Mouse (Mus musculus) stomach, embryonic 14.5 days (tissue): ENCODE measurements around the gene Upp1. TPM values are rescaled to one million over a fixed set of nuclear protein-coding genes. Genes with fewer than 3 reads are reported as not detected.

Experiments
- ATAC-seq: fragments of 200-750 bp; cut with Nextera tagmentation; 2 replicates; pipeline ENCODE4 v1.8.0; 2017; ENCODE audit warnings: low read depth, moderate TSS enrichment; ENCODE audit not compliant: insufficient number of reproducible peaks, insufficient read depth, low FRiP score
- H3K27ac ChIP-seq: fragments of 300-500 bp; sonication (generic); 2 replicates; pipeline ENCODE4 v1.5.1; 2014; ENCODE audit warnings: mild to moderate bottlenecking, low read length, moderate library complexity, mixed read lengths
- H3K27me3 ChIP-seq: fragments of 300-500 bp; sonication (generic); 2 replicates; pipeline ENCODE4 v1.6.1; 2014; ENCODE audit warnings: low read length, control low read depth, mixed read lengths; ENCODE audit not compliant: control insufficient read depth, insufficient read depth
- H3K36me3 ChIP-seq: fragments of 300-500 bp; sonication (generic); 2 replicates; pipeline ENCODE4 v1.6.1; 2014; ENCODE audit warnings: mild to moderate bottlenecking, control low read depth, low read length, moderate library complexity, mixed read lengths; ENCODE audit not compliant: control insufficient read depth, insufficient read depth
- H3K4me1 ChIP-seq: fragments of 300-500 bp; sonication (generic); 2 replicates; pipeline ENCODE4 v1.6.1; 2014; ENCODE audit warnings: low read length, control low read depth, mixed read lengths; ENCODE audit not compliant: control insufficient read depth, insufficient read depth
- H3K4me2 ChIP-seq: fragments of 300-500 bp; sonication (generic); replicated peaks from 2 replicates; pipeline ENCODE4 v1.6.1; 2014; ENCODE audit warnings: low read depth, low read length, control low read depth
- H3K4me3 ChIP-seq: fragments of 300-500 bp; sonication (generic); 2 replicates; pipeline ENCODE4 v1.5.1; 2014; ENCODE audit warnings: low read depth, low read length, control low read depth
- H3K9ac ChIP-seq: fragments of 300-500 bp; sonication (generic); replicated peaks from 2 replicates; pipeline ENCODE4 v1.6.1; 2014; ENCODE audit warnings: low read depth, mild to moderate bottlenecking, control low read depth, low read length, moderate library complexity, mixed read lengths
- H3K9me3 ChIP-seq: fragments of 300-500 bp; sonication (generic); 2 replicates; pipeline ENCODE4 v1.6.1; 2016; ENCODE audit warnings: low read depth, low read length, control low read depth; ENCODE audit not compliant: control insufficient read depth
- WGBS: fragments of 180-500 bp; shearing (Covaris S2); extraction: QIAGEN DNeasy Blood & Tissue Kit; methylation state at CpG from one replicate; pipeline ENCODE4 v1.1.7; 2014; 5-methylcytosine and 5-hydroxymethylcytosine counted together
- polyA plus RNA-seq: library from polyadenylated mRNA; unstranded; fragments of >200 nt; fragmentation: Nextera tagmentation; extraction: Ambion mirVana; gene quantifications from 2 replicates; pipeline ENCODE4 v1.2.1, GENCODE M21; 2014

The Upp1 gene
- 6.0 and 8.3 TPM in 2 replicates for polyA plus RNA-seq

DNA sequence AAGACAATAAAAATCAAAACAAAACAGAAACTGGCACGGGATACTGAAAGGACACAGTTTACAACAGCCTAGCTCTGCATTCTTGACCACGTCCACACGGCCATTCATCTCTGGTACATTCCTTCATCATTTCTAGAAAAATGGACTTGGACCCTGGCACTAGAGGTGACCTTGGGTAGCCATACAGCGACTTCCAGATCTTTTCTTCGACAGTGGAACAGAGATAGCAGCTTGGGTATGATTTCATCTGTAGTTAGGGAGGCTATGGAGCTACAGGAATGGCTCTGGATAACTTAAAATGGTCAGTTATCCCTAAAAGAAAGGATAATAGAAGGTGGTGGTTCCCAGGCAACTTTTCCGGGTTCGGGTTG lies at the start of gene Upp1:
TSS of gene Upp1 (plus strand) at position 54 of the 371 bp plus-strand sequence.
- Histone ChIP-seq H3K9ac (peak within 1 kb of the TSS; percentile 14; the same call in 1 of the 2 replicates), H3K36me3 (no peaks in the 10 kb centered on the region), H3K4me1 (peaks cover 17% of the 10 kb centered on the region), H3K9me3 (no peaks in the 10 kb centered on the region), H3K27me3 (peaks cover 18% of the 10 kb centered on the region), H3K4me3 (peak within 1 kb of the TSS; percentile 38), H3K4me2 (peak within 1 kb of the TSS; percentile 90), H3K27ac (no peak within 1 kb of the TSS)
- ATAC-seq, result no peak
- WGBS, result under 1% methylated on average over 7 of the region's 7 CpGs

DNA sequence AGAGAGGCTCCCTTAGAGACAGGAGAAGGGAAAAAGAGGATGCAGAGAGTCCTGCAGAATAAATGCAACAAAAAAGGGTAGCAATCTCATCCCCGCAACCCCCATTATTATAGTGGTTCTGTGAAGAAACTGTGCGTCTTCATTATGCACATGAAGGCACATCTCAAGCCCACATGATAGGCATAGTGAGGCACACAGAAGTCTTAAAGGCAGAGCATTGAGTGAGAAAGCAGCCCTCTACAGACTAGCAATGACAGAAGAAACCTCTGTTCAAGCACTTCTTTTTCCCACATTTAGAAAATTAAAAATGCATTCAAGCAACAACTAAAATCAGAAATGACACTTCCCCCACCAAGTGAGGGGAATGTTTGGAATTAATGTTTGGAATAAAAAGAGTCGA lies 41.5 kb upstream of the Upp1 start:
- ATAC-seq, result no peak
- Histone ChIP-seq H3K4me1 (no peaks in the 10 kb centered on the region), H3K27ac (no peak overlapping the region), H3K9ac (no peak overlapping the region), H3K9me3 (no peaks in the 10 kb centered on the region), H3K27me3 (no peaks in the 10 kb centered on the region), H3K4me3 (no peak overlapping the region), H3K36me3 (no peaks in the 10 kb centered on the region), H3K4me2 (no peak overlapping the region)
- 84% methylated on average over 3 of the region's 3 CpGs for WGBS

DNA sequence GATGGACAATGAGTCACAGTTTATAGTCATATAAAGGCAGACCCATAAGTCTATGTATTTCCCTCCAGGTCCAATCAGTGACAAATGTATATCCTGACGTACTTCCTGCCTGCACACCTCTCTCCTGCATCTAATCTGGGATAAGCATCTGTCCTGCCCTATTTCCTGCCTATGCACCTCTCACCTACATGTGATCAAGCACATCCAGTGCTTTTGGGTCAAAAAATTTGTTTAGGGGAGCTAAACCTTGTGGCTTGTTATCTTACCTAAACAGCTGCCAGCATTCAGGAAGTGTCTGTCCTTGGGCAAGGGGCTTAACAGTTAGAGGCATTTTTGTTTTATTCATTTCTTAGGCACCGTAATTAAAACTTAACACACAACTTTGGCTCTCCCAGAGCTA lies 4.7 kb upstream of the Upp1 start:
- 63% methylated on average over 2 of the region's 2 CpGs for WGBS
- H3K9ac ChIP-seq, result no peak overlapping the region
- no peaks in the 10 kb centered on the region for H3K36me3 ChIP-seq
- peaks cover 13% of the 10 kb centered on the region for H3K27me3 ChIP-seq
- H3K27ac ChIP-seq, result no peak overlapping the region
- no peak overlapping the region for H3K4me2 ChIP-seq
- H3K4me1 ChIP-seq, result peaks cover 11% of the 10 kb centered on the region
- H3K9me3 ChIP-seq, result no peaks in the 10 kb centered on the region
- ATAC-seq, result no peak
- H3K4me3 ChIP-seq, result no peak overlapping the region

DNA sequence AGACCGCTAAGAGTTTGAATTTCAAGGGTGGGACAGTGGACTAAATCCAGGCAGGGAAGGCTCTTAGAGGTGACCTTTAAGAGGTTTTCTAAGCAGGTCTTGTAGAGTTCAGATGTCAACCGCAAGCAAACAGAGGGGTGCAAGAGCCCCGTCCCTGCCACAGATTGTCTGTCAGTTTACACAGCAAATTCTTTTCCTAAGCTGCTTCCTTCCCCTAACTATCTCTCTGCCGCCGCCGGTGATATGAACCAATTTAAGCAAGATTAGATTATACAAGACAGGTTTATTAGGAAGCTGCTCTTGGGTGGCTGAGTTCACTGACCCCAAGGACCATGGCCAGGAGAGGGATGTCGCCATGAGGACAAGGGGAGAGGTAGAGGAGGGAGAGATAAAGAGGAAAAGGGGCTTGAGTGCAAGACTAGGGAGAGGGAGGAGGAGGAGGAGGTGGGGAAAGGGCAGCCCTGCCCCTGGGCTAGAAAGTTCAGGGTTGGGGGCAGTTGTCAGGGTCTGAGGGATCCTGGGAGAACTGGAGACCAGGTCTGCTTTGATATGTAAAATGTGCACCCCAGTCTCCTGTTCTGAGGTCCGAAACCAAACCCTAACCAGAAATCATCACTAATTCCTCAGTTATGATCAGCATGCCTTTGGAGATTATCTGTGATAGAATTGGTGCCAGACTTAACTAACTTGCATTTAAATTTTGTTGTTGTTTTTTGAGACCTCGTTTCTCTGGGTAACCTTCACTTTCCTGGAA lies 2.4 kb upstream of the Upp1 start:
- Histone ChIP-seq H3K36me3 (no peaks in the 10 kb centered on the region), H3K27me3 (peaks cover 18% of the 10 kb centered on the region), H3K4me3 (peak overlapping the region; percentile 9; the same call in 1 of the 2 replicates), H3K9ac (no peak overlapping the region), H3K27ac (no peak overlapping the region), H3K4me2 (peak overlapping the region; percentile 22; the same call in 1 of the 2 replicates), H3K4me1 (peaks cover 17% of the 10 kb centered on the region), H3K9me3 (no peaks in the 10 kb centered on the region)
- 9% methylated on average over 9 of the region's 9 CpGs for WGBS
- ATAC-seq, result no peak

DNA sequence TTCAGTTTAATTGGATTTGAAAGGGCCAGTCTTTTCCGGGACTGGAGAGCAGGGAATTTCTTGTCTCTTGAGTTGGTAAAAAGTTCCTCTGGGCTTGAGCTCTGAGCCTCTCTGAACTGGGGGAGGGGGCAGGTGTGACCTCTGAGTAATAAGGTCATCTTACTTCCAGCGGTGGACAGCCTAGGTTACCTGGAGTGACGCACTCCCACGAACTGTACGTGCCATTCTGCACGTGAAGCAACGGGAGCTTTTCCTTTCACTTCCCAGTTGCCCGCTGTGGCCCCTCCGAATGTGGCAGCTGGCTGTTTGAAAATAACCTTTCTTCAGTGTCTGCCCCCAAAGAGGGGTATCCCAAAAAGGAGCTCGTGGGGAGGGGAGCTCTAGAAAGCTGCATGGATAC lies 1.8 kb upstream of the Upp1 start:
- Histone ChIP-seq H3K4me1 (peaks cover 17% of the 10 kb centered on the region), H3K4me2 (peak overlapping the region; percentile 22), H3K27ac (no peak overlapping the region), H3K9ac (no peak overlapping the region), H3K27me3 (peaks cover 18% of the 10 kb centered on the region), H3K4me3 (peak overlapping the region; percentile 9), H3K9me3 (no peaks in the 10 kb centered on the region), H3K36me3 (no peaks in the 10 kb centered on the region)
- 2% methylated on average over 10 of the region's 10 CpGs for WGBS
- peak; percentile 44; the same call in 1 of the 2 replicates for ATAC-seq

DNA sequence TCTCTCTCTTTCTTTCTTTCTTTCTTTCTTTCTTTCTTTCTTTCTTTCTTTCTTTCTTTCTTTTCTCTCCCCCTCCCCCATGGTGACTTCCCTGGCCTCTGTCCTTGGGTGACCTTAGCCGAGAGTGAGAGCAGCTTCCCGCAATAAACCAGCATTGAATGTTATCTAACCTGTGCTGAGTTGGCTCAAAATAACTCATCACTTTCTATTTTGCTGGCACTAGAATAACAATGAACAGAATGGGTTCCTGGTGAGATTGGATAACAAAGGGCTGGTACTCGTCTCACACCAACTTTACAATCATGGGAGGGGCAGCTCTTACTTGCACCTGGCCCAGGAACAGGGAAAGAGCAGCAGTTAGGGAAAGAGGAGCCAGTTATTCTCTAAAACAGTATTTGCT lies 987 bp upstream of the Upp1 start:
- Histone ChIP-seq H3K4me1 (peaks cover 17% of the 10 kb centered on the region), H3K27me3 (peaks cover 18% of the 10 kb centered on the region), H3K4me2 (no peak overlapping the region), H3K9me3 (no peaks in the 10 kb centered on the region), H3K36me3 (no peaks in the 10 kb centered on the region), H3K9ac (no peak overlapping the region), H3K27ac (no peak overlapping the region), H3K4me3 (no peak overlapping the region)
- ATAC-seq, result no peak
- WGBS, result 13% methylated on average over 3 of the region's 3 CpGs

DNA sequence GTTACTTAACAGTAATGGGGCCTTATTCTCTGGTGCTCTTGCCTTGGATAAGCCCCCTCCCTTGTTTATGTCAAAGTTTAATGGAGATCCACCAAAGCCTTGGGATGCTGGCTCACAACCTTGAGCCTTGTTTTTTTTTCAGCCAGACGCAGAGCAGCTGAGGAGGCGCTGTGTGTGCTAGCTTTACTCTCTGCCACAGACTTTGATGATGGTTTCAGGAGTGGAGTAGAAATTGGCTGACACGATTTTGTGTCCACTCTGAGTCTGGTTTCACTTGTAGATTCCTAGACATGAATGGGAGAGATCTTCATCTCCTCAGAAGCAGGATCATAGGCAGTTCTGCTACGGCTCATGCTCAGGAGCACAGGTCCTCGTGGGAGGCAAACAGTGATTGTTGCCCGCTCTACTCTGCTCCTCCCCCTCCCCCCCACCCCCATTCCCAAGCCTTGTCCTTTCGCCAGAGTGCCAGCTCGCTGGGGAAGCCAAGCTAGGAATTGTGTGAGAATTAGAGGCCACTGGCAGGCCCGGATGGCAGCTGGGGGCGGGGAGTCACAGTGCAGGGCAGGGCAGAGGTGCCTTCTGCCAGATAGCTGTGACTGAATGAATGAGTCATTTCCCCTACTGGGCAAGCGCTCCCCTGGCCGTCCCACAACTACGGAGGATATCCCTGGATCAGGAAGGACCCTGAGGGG lies 399 bp upstream of the Upp1 start:
- WGBS, result 5% methylated on average over 13 of the region's 13 CpGs
- peak overlapping the region; percentile 38 for H3K4me3 ChIP-seq
- ATAC-seq, result peak; percentile 76
- peaks cover 18% of the 10 kb centered on the region for H3K27me3 ChIP-seq
- no peaks in the 10 kb centered on the region for H3K36me3 ChIP-seq
- H3K9me3 ChIP-seq, result no peaks in the 10 kb centered on the region
- no peak overlapping the region for H3K9ac ChIP-seq
- no peak overlapping the region for H3K27ac ChIP-seq
- H3K4me2 ChIP-seq, result peak overlapping the region; percentile 90
- peaks cover 17% of the 10 kb centered on the region for H3K4me1 ChIP-seq

DNA sequence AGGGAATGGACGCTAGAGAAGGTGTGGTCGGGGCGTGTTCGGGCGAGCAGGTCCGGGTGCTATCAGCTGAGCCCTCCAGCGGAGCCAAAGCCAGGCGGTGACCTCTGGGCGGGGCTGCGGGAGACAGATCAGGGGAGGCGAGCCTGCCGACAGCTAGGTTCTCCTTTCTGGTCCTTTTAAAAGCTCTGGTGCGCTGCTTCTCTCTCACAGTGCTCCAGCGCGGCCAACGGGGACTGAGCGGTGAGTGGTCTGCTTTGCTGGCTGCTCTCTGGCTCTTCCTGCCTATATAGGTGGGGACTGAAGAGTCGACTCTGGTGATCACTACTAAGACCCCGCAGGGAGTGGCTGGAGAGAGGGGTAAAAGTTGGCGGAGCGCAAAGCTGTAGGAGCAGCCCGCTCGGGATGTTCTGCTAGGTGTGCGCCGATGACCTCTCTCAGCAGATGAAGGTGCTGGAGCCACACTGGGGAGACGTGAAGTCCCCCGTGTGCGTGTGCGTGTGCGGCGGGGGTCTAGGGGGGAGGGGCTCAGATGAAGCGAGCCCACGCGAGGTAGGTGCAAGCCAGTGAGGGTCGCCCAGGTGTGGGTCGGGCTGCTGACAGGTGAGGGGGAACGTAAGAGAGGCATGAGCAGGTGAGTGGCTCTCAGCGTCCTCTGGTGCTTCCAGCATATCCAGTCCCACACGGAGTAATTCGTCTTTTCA lies 668 bp downstream of the Upp1 start:
- WGBS, result 1% methylated on average over 40 of the region's 40 CpGs
- H3K4me2 ChIP-seq, result peak overlapping the region; percentile 90
- peaks cover 17% of the 10 kb centered on the region for H3K4me1 ChIP-seq
- H3K36me3 ChIP-seq, result no peaks in the 10 kb centered on the region
- H3K9ac ChIP-seq, result peak overlapping the region; percentile 14; the same call in 1 of the 2 replicates
- peak; percentile 71 for ATAC-seq
- H3K27ac ChIP-seq, result no peak overlapping the region
- H3K4me3 ChIP-seq, result peak overlapping the region; percentile 38
- peaks cover 18% of the 10 kb centered on the region for H3K27me3 ChIP-seq
- no peaks in the 10 kb centered on the region for H3K9me3 ChIP-seq
